Mouse (Mus musculus) mouse trophoblast stem cell (cell line): ENCODE measurements at regions not wholly inside any gene's neighbourhood (a gene's known extent, or its start where the extent isn't known, plus 50 kb on each side); places are given as distances from the start of the nearest gene placed in this dataset.
"Not testable (repeated sequence)": the region's sequence is repeated elsewhere in the genome, so short reads cannot be mapped to it uniquely, and the experiment has no call there.

Experiments
- in situ Hi-C, 2 experiments: fragments of 300-500 bp; cut with MseI, MboI; formaldehyde crosslinking; loops; 2 replicates in 1 of 2; 3 replicates in 1 of 2; pipeline ENCODE4 v1.15.1; 2025

DNA sequence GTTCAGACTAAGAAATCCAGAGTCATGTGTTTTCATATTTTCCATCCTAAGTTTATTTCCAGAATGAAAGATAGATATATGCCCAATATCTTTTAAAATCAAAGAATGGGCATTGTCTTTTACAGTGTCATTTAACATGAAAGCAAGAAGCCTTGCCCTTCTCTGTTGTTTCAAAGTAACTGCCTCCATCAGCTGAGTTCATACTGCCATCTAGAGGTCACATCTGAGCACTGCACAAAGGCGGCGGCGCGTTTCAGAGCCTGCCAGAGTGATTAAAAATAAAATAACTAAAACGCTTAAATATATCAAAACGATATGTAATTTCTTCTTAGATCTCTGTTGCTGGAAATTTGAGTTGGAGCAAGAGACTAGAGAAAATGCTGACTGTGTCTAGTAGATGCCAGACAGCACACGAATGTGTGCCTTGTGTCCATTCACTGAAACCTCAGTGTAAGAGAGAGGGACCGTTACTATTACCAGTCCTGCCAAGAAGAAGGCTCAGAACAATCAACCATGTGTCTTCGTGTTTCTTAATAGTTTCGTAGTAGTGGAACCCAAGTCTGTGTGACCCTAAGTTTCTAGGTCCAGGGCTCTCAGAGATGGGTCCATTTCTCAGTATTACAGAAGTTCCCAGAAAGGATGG lies 123.0 kb upstream of the Daam1 start:
- in situ Hi-C loops, result loop anchor here (10.0 kb wide), 2 partner anchors 393 to 403 kb away; partner anchors contain the start of gene Dact1 (in 1 of the 2)

GRCm38 (mm10) chr12:71714606-71715005 lies 116.3 kb upstream of the Daam1 start:
- in situ Hi-C loops, result no loop called here

DNA sequence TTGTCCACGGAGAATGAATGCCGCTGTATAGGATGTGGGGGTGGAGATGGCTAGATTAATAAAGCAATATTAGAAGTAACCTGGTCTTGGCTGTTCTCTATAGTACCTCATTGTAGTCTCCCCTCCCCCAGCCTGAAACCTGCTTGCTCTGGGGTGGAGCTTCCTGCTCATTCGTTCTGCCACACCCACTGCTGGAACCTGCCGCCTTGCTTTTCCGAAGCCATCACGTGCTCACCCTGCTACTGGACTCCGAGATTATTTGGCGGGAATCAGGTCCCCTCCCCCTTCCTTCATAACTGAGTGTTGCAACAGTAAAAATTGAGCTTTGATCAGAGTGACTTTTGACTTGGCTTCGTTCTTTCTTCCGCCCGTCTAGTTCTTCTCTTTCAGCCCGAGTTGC lies 112.5 kb upstream of the Daam1 start:
- in situ Hi-C loops, result not testable (repeated sequence)

DNA sequence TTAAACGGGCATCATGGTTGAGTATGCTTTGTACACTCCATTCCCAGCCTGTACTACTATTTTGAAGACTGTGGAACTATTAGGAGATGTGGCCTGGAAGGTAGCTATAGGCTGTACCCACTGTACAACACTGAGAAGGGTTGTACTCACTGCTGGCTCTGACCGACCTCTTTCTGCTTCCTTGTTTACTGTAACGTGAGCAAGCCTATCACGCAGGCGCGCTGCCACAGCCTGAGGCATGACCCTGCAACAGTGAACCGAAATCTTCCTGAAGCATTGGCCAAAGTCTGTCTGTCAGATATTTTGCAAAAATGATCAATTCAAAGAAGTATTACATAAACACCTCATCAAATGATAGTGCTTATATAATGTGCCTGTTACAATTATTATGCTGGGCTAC lies 112.0 kb upstream of the Daam1 start:
- in situ Hi-C loops, result no loop called here

DNA sequence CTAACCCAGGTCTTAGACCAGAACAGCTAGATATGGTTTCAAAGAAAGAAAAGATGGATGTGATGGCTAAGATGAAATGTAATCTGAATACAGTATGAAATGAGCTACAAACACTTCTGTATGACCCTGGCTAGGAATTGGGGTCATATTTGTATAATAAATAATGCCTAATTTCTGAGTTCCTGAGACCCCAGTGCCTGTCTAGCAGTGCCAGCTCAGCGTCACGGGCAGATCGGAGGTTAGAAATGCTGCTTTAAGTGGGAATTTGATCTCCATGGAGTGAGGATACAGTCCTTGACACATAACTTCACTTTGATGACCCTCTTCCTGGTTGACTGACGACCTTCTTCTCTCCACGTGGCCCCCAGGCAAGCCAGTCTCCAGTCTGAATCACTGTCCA lies 105.7 kb upstream of the Daam1 start:
- in situ Hi-C loops, result no loop called here

DNA sequence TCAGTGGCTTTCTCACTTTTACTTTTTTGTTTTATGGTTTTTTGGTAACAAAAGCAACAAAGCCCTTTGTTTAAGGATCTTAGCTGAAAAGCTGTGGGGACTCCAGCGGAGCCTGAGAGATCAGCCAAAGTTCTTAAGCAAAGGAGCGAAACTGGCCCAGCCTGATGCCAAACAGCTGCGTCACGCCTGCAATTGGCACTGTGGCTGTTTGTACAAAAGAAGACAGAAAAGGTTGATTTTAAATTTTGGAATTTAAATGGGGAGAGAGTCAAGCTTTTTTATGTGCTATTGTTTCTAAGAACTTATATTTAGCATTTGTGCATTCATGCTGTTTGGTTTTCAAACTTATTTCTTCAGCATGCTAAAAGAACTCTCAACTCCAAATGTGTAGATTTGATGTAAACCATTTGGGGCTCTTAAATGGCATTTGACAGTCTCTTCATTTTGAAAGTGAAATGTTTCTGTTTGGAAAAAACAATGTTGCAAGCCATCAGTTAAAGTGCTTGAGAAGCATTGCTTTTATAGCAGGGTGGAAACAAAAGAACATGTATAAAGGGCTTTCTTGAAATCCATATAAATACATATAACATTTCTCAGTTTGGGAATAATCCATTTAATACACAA lies 105.1 kb upstream of the Daam1 start:
- in situ Hi-C loops, result no loop called here

DNA sequence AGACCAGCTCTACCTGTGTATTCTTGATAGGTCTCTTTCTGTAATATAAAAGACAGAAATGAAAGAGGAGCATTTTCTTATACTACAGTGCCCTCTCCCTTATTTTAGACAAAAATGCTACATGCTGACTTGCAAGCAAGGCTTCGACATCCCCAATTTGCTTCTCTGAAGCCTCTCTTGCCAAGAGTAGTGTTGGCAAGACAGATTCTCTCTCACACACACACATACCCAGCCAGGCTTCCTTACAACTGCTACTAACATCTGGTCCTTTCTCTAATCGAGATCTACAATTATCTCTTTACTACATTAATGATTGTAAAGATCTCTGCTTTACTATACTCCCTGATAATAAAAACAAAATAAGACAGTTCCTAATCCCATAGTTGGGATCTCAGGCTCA lies 87.5 kb upstream of the Daam1 start:
- in situ Hi-C loops, result no loop called here

- in situ Hi-C loops, result no loop called here
Measured at GRCm38 (mm10) chr12:71746011-71746410, 84.9 kb upstream of the Daam1 start.

DNA sequence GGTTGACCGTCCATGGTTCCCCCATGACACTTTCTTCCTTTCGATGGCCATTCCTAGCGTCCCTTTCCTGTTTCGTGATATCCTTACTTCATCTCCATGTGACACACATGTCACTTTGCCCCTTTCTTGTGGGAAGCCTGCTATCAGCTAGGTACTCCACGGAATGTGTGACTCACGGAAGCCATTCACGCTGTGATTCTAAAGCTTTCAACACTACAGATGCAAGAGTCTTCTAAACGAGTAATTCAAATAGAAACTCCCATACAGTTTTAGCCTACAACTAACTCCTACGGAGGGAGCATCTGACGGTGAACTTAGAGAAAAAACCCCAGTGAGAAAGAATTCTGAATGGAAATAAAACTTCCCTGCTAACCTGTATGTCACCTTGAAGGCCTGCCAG lies 83.5 kb upstream of the Daam1 start:
- in situ Hi-C loops, result no loop called here

DNA sequence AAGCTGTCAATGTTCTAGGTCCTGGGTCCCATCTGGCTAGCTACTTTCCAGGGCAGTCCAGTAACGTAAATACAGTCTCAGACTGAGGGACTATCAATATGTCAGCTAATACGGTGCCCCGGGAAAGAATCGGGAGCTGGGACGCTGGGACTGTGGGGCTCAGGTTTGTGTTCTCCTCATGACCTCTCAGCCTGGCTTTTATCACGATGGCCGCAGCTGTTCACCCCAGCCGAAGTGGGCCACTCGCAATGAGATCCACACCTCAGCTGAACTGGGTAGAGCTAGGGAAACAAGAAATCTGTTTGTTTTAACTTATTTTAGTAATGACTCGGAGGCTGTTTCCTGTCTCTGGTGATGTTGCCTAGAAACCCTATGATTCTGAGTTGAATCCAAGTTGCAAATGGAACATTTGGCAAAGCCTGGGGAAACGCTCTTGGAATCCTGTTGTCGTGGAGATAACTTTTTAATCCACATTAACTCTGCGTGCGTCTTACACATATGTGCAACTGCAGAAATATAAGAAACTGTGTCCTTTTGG lies 83.0 kb upstream of the Daam1 start:
- in situ Hi-C loops, result no loop called here

GRCm38 (mm10) chr12:71748731-71749130 lies 82.1 kb upstream of the Daam1 start:
- in situ Hi-C loops, result no loop called here

DNA sequence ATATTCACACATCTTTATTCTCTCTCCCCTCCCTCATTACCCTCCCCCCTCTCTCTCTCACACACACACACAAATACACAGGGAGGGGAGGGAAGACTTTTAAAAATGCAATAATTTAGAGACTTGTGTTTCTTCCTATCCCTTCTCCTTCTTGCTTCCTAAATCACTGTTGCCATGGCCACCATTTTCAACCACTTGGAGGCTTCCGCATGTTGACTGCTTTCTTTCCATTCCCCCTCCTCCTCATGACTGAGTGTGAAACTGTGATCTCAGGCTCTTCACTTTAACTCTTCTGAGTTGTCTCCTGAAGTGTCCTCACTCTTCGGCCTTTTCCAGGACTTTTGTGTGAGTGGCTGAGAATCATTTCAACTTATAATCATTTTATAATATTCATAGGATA lies 81.2 kb upstream of the Daam1 start:
- in situ Hi-C loops, result no loop called here

DNA sequence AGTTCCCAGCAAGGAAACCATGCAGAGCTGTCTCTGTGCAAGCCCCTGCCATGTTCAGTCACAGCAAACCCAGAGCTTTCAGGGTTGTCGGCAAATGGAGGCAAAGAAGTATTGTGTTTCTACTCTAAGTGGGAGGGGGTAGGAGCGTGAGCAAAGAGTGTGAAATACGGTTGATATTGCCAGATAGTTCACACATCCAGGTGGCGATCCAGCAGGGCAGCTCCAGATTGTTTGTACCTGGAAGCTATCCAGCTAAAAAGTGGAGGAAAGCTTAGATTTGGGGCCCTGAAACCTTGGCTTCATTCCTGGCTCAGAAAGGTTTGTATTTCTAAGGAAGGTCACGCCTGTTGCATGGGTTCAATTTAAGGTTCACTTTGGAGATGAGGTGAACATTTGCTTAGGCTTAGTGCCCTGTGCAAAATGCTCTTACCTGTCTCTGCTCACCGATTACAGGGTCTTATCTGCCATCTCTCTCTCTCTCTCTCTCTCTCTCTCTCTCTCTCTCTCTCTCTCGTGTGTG lies 78.1 kb upstream of the Daam1 start:
- in situ Hi-C loops, result no loop called here

- in situ Hi-C loops, result no loop called here
Measured at GRCm38 (mm10) chr12:71753276-71753675, 77.6 kb upstream of the Daam1 start.

DNA sequence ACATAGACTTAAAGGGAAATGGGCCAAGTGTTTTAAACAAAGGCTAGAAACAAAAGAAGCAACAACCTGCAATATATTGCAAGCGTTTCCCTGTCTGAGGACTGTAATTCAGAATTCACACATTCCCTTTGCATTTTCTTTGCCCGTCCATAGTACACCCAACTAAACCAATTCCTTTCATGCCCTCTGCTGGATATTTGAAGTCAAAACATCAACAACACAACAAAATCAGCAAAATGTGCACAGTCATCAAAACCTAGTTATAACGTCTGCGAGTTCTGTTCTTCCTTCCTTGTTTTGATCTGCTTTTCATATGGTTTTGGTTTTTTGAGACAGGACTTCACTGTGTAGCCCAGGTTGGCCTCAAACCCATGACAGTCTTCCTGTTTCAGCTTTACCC lies 67.7 kb upstream of the Daam1 start:
- in situ Hi-C loops, result no loop called here

DNA sequence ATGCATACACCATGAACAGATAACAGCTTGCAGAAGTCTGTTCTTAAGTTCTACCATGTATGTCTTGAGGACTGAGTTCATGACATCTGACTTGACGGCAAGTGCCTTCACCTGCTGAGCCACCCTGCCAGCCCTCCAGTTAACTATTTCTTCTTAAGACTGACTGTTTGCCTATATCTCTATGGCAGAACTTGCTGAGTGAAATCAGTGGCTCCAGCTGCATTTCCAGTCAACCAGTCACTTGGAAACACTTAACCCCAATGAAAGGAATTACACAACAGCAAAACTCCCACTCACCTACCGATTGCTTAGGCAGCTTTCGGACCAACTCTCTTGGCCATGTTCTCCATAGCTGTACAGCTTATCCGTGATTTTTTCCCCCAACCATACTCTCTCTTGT lies 64.8 kb upstream of the Daam1 start:
- in situ Hi-C loops, result loop anchor here (5.0 kb wide), 1 partner anchor 281 kb away; no protein-coding TSS in a partner anchor

DNA sequence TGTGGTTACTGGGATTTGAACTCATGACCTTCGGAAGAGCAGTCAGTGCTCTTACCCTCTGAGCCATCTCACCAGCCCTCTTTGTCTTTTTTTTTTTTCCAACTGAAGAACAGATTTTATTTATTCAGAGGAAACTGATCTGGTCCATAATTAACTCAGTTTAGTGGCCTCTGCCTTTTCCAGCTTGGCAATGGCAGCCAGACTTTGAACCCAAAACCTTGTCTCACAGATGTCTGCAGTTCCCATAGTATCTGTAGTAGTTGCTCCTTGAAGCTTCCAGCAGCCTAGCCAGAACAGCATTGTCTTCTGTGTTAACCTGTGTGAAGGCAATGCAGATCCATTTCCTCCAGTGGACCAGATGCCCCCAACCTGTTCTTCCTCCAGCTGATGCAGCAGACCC lies 64.2 kb upstream of the Daam1 start:
- in situ Hi-C loops, result loop anchor here (5.0 kb wide), 1 partner anchor 281 kb away; no protein-coding TSS in a partner anchor

DNA sequence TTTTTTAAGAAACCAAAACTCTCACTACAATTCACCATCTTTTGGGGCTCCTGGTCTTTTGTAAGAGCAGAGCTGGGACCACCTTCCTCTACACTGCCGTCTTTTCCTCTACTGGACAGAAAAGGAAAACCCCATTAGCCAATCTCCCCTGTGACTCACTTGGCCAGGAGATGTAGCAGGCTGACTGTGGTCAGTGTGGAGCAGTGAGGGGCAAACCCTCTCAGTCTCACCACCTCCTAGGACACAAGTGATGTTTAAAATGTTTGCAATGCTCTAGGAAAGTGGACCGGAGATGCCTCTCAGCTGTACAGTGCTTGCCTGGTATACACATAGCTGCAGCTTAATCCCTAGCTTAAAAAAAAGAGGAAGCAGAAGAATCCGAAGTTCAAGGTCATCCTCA lies 63.0 kb upstream of the Daam1 start:
- in situ Hi-C loops, result loop anchor here (5.0 kb wide), 1 partner anchor 279 kb away; no protein-coding TSS in a partner anchor

- in situ Hi-C loops, result loop anchor here (5.0 kb wide), 1 partner anchor 279 kb away; no protein-coding TSS in a partner anchor
Measured at GRCm38 (mm10) chr12:71768471-71768870, 62.4 kb upstream of the Daam1 start.

DNA sequence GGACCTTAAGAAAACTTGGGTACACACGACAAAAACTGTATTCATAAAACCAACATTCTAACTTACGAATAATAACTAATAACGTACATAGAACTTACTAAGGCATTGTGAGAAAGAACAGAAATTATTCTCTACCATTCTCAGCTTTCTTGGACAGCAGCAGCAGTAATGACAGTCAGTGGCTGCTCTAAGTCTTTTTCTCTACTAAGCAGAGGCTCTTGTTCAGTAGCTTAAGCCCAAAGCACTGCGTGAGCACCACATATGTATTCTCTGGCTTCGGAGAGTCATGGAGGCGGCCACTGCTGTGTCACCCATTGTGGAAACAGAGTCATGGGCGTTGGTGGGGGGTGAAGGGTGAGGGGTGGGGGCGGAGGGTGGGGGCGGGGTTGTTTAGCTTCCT lies 62.0 kb upstream of the Daam1 start:
- in situ Hi-C loops, result loop anchor here (5.0 kb wide), 1 partner anchor 278 kb away; no protein-coding TSS in a partner anchor

GRCm38 (mm10) chr12:71769302-71769701 lies 61.6 kb upstream of the Daam1 start:
- in situ Hi-C loops, result loop anchor here (5.0 kb wide), 1 partner anchor 278 kb away; no protein-coding TSS in a partner anchor

GRCm38 (mm10) chr12:71773891-71774290 lies 57.0 kb upstream of the Daam1 start:
- in situ Hi-C loops, result no loop called here

- in situ Hi-C loops, result no loop called here
Measured at GRCm38 (mm10) chr12:71775126-71775525, 55.8 kb upstream of the Daam1 start.
